Mouse (Mus musculus): ENCODE results near the gene Dcaf8. TPM values are rescaled to one million over a fixed set of nuclear protein-coding genes. Genes with fewer than 3 reads are reported as not detected.

The Dcaf8 gene
- total RNA-seq (2021), result 100 to 1,000 TPM; 105 to 108 TPM

DNA sequence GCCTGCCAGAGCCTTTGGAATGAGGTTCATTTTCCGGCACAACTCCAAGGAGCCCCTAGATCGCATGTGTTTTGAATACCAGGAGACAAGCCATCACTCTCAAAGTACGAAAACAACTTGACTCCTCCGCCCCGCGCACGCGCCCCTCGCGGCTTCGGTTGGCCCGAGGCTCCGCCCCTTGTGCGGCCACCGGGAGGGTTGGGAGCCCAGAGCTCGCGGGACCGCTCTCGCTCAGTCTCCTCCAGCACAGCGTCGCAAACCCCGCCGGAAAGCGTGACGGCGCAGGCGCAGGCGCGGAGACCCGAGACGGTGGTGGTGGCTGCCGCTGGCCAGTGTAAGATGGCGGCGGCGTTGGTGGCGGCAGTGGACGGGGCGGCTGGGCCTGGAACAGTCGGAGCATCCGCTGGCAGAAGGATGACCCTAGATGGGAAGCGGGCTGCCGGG, at the start of gene Dcaf8:
Gene Dcaf8 (plus strand): TSS at position 250 of the 444 bp plus-strand sequence.
- DNase-seq (ENCODE audit: low spot score in 2 of 2), result peak; percentile 94 to 98
- intact Hi-C loops (cut with DNase I), result loop anchor here (2.0 kb wide), 2 partner anchors 21 to 163 kb away; partner anchors contain the start of gene Pex19

DNA sequence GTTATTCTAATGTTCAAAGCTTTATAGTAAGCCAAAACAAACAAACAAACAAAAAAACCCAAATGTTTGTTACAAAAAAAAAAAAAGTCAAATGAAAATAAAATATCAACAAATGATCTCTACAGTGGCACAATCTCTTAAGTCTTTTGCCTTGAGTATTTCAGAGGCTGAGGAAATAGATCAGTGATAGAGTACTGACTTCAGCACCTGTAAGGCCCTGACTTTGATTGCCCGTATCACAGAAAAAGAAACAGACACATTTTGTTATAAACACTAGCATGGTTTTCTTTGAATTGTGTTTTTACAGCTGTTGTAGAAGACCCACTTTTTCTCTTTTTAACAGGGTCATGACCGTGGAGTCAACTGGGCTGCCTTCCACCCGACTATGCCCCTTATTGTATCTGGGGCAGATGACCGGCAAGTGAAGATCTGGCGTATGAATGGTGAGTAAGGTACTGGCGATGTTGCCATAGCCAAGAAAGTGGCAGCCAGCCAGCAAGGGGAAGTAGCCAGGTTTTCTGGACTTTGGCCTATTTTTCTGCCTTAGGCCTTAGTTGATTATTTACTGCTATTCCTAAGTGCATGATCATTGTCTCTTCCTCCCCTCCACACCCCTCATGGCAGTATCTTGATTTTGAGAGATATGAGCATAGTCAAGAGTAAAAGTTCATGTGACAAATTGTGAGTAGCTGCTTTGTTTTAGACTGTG, 48.4 kb upstream of the Dcaf8 start:
- intact Hi-C loops (cut with DNase I), result no loop called here
- DNase-seq (ENCODE audit: low spot score in 2 of 2), result no peak

DNA sequence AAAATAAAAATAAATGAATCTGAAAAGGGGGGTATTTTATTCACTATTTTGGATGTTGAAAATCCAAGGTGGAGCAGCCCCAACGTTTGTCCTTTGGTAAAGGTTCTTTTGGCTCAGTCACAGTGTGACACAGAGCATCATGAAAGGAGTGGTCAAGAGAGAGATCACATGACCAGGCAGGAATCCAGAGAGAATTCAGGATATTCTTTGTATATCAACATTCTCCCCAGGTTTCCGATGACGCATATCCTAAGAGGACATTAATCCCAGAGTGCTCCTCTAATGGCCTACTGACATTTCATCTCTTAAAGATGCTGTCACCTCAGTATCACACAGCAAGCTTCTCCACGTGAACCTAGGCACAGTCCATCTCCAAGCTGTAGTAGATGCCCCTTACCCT, 44.3 kb upstream of the Dcaf8 start:
- intact Hi-C loops (cut with DNase I), result no loop called here
- DNase-seq (ENCODE audit: low spot score in 2 of 2), result no peak

DNA sequence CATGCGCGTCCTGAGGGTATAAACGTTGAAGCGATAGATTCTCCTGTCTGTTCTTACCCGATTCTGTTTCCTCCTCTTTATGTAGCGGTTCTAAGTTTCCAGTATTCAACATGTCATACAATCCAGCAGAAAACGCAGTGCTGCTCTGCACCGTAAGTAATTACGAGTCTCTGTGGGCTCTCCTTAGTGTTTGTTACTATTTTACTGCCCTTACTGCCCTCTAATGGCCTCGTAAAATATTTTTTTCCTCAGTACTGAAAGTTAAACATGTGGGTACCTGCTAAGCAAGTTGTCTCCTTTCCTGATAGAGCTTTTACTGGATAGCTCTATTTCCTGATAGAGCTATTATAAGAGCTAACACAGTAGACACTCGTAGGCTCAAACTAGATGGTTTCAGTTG, 42.8 kb upstream of the Dcaf8 start:
- no peak for DNase-seq (ENCODE audit: low spot score in 2 of 2)
- intact Hi-C loops (cut with DNase I), result no loop called here

DNA sequence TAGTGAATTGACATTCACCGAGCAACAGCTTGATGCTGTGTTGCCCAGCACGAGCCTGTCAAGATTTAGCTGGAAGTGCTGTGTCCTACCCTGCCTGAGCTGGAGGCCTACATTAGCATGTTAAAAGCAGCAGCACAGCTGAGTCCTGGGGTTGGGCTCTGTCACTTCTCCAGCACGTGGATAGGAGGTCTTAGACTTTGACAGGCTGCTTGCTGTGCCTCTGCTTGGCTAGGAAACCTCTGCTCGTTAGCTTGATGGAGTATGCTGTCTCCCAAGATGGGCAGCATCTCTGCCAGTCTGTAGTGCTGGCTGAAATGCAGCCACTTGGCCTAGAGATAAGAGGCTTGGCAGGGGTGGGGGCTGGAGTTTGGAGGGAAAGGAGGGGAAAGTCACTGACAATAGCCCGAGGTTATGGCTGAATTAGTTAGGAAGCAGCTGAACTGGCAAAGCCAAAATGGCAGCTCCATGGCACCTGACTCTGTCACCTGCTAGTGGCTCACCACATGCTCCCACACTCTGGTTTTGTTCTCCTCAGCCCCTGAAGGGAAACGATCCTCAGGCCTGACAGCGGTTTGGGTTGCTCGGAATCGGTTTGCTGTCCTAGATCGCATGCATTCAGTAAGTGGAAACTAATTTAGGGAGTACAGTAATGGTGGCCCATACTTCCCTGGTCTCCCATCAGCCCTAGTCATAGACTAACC, 40.0 kb upstream of the Dcaf8 start:
- no peak for DNase-seq (ENCODE audit: low spot score in 2 of 2)
- intact Hi-C loops (cut with DNase I), result no loop called here

DNA sequence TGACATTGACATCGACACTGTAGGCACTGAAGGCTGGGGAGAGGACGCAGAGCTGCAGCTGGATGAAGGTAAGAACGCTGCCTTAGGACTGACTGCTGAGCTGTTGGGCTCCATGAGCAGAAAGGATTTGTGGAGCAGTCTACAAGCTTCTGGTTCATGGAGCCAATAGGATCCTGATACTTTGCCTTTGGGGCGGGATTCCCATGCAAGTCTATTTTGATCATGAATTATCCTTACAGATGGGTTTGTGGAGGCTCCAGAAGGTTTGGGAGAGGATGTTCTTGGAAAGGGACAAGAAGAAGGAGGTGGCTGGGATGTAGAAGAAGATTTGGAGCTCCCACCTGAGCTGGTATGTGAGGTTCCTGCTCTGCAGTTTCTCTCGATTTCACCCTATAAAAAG, 30.9 kb upstream of the Dcaf8 start:
- intact Hi-C loops (cut with DNase I), result no loop called here
- peak in 1 of 2 experiments; percentile 69 for DNase-seq (ENCODE audit: low spot score in 2 of 2)

DNA sequence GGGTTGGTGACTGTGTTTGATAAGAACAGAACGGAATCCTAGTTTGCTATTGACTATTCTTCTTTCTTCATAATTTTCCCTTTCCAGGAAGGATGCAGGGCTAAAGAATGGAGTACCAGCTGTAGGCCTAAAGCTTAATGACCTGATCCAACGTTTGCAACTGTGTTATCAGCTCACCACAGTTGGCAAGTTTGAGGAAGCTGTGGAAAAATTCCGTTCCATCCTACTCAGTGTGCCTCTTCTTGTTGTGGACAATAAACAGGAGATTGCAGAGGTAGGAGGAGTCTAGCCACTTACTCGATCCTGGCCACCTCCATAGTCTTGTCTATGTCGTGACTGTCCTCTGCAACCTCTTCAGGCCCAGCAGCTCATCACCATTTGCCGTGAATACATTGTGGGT, 28.8 kb upstream of the Dcaf8 start:
- intact Hi-C loops (cut with DNase I), result loop anchor here (1.0 kb wide), 1 partner anchor 191 kb away; no protein-coding TSS in a partner anchor
- DNase-seq (ENCODE audit: low spot score in 2 of 2), result no peak

DNA sequence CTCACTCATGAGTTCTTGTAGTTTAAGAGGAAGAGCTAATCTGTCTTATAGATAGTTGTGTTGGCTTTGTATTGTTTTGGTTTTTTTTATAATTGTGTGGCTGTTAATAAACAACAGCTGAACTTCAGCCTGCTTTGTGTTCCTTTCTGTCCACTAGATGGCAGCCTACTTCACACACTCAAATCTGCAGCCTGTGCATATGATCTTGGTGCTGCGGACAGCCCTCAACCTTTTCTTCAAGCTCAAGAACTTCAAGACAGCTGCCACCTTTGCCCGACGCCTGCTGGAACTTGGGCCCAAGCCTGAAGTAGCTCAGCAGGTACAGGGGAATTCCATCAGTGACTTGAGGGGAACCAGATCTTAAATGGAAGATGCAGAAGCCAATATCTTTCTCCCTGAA, 28.2 kb upstream of the Dcaf8 start:
- peak; percentile 39 to 63 for DNase-seq (ENCODE audit: low spot score in 2 of 2)
- intact Hi-C loops (cut with DNase I), result loop anchor here (1.0 kb wide), 1 partner anchor 191 kb away; no protein-coding TSS in a partner anchor

DNA sequence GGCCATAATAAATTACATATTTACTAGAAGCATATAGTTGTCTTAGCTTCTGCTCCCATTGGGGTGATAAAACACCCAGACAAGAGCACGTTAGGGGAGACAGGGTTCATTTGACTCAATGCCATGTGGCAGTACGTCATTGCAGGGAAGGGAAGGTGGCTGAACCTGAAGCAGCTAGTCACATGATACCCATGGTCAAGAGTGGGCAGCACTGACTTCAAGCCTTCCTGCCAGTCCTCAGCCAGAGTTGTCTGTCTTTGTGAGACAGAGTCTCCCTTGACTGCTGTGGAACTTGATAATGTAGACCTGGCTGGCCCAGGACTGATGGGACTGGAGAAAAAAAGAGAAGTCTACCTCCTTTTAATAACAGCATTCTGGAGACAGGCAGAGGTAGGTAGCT, 25.2 kb upstream of the Dcaf8 start:
- intact Hi-C loops (cut with DNase I), result no loop called here
- DNase-seq (ENCODE audit: low spot score in 2 of 2), result no peak

DNA sequence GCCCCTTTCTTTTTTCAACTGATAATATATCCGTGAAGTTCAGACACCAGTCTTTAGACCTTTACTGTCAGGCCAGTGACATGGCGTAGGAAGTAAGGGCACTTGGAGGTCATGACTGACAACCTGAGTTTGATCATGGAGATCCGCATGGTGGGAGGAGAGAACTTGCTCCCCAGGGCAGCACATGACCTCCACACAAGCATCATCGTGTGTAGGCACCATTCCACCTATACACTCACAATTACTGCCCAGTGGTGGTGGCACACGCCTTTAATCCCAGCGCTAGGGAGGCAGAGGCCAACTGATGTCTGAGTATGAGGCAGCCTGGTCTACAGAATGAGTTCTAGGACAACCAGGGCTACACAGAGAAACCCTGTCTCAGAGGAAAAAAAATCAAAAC, 23.3 kb upstream of the Dcaf8 start:
- intact Hi-C loops (cut with DNase I), result no loop called here
- no peak for DNase-seq (ENCODE audit: low spot score in 2 of 2)

DNA sequence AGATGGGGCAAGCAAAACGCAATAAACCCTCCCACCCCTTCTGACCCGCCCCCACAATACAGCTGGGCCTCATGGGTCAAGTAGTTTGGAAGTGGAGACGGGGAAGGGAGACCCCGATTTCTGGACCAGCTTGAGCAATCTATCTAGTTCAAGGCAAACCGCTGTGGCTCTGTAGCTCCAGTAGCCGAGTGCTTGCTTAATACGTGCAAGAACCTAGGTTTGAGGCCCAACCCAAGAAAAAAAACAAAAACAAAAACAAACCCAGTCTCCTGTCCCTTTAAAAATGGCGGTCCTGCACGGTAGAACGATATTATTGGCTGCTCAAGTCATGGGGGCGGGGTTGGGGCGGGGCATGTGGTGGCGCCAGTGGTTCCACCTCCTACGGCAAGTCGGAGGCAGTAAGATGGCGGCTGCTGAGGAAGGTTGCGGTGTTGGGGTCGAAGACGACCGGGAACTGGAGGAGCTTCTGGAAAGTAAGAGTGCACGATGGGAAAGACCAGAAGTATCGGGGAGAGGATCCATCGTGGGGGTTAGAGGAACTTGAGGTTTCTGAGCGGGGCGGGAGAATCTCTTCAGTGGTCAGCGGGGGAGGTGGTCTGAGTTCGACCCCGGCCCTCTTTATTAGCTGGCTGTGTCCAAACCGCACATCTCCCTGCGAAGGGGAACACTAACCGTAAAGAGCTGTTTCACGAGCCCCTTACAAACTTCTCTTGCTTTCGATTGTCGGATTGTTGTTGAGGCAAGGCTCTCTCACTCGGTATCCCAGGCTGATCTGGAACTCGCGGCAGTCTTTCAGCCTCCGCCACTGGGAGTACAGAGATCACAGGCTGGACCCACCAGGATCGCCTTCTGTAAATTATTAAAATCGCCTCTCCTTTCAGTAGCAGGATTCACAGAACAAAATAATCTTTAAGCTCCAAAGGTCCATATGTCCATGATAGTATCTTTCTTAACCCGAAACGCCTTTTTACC, 21.2 kb upstream of the Dcaf8 start, which contains the start of gene Pex19:
Gene Pex19 (plus strand): TSS at position 380 of the 972 bp plus-strand sequence.
- peak; percentile 76 to 82 for DNase-seq (ENCODE audit: low spot score in 2 of 2)
- intact Hi-C loops (cut with DNase I), result loop anchor here (2.0 to 5.0 kb wide), 2 partner anchors 22 to 79 kb away; partner anchors contain the start of gene Dcaf8

DNA sequence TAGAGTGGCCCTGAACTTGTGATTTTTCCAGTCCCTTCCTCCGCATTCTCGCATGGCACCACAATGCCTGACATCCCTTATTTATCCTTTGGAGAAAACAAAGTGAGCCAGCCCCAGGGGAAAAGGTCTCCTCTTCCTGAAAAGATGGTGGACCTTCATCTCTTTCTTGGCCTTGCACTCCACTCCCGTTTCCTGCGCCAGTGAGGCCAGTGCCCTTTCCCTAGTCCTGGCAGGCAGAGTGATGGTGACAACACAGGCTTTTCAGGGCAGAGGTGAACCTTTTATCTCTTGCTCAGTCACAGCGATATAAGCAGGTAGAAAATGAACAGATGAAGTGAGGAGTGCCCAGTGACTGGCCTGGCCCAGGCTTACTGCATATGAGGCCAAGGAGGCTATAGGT, 20.4 kb upstream of the Dcaf8 start:
- no peak for DNase-seq (ENCODE audit: low spot score in 2 of 2)
- intact Hi-C loops (cut with DNase I), result loop anchor here (2.0 to 5.0 kb wide), 2 partner anchors 21 to 80 kb away; partner anchors contain the start of gene Dcaf8

DNA sequence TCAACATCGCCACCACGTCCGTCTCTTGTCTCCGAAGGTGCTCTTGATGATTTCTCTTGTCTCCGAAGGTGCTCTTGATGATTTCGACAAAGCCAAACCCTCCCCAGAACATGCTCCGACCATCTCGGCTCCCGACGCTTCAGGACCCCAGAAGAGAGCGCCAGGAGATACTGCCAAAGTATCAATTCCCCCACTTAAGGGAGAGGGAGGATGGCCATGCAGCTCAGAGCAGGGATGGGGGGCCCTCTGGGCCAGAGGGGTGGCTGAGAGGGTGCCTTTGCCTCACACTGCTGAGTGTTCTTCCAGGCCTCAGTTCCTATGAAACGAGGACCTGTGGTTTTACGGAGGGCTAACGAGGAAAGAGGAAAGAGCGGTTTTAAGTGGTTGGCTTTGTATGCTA, 19.3 kb upstream of the Dcaf8 start:
- DNase-seq (ENCODE audit: low spot score in 2 of 2), result no peak
- intact Hi-C loops (cut with DNase I), result loop anchor here (5.0 kb wide), 1 partner anchor 81 kb away; no protein-coding TSS in a partner anchor

DNA sequence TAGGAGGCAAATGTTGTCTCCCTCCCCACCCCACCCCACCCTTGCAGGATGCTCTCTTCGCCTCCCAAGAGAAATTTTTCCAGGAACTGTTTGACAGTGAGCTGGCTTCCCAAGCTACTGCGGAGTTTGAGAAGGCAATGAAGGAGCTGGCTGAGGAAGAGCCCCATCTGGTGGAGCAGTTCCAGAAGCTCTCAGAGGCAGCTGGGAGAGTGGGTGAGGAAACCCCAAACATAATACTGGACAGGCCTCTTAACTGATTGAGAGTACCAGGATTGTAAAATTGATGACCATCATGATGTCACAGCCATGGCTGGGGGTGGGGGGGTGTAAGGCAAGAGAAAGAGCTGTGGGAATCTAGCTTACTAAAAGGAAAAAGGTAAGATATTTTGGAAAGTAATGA, 18.8 kb upstream of the Dcaf8 start:
- intact Hi-C loops (cut with DNase I), result loop anchor here (5.0 kb wide), 1 partner anchor 82 kb away; no protein-coding TSS in a partner anchor
- DNase-seq (ENCODE audit: low spot score in 2 of 2), result peak; percentile 42 to 52

DNA sequence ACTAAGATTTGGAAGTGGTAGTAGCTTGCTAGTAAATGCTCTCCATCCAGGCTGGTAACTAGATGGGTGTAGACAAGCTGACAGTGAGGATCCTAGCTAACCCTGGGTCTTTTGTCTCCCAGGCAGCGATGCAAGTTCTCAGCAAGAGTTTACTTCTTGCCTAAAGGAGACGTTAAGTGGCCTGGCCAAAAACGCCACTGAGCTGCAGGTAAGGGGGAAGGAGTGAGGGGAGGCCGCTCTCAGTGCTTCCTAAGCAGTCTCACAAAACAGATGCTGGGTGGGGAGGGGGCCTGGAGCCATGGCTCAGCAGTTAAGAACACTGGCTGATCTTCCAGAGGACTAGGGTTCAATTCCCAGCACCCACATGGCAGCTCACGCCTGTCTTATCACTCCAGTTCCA, 18.1 kb upstream of the Dcaf8 start:
- intact Hi-C loops (cut with DNase I), result loop anchor here (5.0 kb wide), 1 partner anchor 82 kb away; no protein-coding TSS in a partner anchor
- no peak for DNase-seq (ENCODE audit: low spot score in 2 of 2)

DNA sequence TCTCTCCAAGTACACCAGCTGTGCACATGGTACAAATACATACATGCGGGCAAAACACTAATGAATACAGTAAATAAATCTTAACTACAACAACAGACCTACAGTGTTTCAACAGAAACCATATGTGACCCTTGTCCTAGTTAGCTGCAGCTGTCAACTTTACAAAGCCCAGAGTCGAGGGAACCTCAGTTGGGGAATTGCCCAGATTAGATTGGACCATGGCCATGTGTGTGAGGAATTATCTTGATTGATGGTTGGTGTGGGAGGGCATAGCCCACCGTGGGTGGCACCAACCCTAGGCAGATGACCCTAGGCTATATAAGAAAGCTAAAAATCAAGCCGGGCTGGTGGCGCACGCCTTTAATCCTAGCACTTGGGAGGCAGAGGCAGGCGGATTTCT, 15.6 kb upstream of the Dcaf8 start:
- intact Hi-C loops (cut with DNase I), result no loop called here
- no peak for DNase-seq (ENCODE audit: low spot score in 2 of 2)

DNA sequence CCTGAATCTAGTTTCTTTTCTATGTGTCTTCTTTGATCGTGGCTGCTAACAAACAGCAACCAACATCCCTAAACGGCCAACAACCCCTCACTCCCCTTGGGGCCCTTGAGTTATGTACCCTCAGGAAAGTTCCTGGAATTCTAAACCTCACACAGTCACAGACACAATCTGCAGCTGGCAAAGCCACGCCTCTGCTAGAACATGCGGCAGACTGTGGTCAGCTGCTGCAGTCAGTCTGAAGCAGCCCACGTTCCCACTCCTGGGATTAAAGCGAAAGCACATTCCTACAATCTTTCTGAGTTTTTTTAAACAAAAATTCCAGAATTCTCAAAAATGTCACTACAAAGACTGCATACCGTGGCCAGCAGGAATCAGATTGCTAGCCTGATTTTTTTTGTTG, 14.3 kb upstream of the Dcaf8 start:
- intact Hi-C loops (cut with DNase I), result no loop called here
- peak in 1 of 2 experiments; percentile 19 for DNase-seq (ENCODE audit: low spot score in 2 of 2)

DNA sequence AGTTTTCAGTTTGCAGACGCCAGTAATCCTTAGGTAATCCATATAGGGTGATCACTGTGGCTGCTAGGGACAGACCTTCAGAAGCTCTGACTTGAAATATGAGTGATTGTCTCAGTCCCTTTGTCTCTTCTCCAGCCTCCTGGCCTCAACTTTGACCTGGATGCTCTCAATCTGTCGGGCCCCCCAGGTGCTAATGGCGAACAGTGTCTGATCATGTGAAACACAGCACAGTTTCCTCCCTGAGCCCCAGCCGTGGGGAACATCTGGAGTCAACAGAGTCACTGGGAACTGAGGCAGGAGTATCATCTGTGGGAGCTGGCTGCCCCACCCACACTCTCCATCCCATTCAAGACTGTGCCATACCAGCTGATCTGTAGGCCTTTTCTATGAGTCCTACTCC, 13.8 kb upstream of the Dcaf8 start:
- intact Hi-C loops (cut with DNase I), result no loop called here
- no peak for DNase-seq (ENCODE audit: low spot score in 2 of 2)

DNA sequence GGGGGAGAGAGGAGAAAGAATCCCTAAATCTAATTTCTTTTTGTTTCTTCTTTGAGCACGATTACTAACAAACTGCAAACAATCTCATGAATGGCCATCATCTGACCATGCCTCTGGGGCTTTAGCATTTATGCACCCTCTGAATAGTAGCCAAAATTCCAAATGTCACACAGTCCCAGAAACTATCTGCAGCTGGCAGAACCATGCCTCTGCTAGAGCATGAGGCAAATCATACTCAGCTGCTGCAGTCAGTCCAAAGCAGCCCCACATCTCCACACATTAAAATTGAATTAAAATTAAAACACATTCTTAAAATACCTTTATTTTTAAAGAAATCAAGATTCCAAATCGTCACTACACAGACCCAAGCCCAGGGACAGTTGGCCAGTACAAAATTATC, 7.7 kb upstream of the Dcaf8 start:
- DNase-seq (ENCODE audit: low spot score in 2 of 2), result no peak
- intact Hi-C loops (cut with DNase I), result no loop called here

All from left cerebral cortex, postnatal 25 days (tissue).